Mouse (Mus musculus) CD4-positive, CD25-positive, alpha-beta regulatory T cell, adult 4 months (primary cell): ENCODE measurements around the gene Gabarap. TPM values are rescaled to one million over a fixed set of nuclear protein-coding genes. Genes with fewer than 3 reads are reported as not detected.
A peak's percentile ranks its signal among the peaks of the same experiment; 100 is the strongest.
"Not testable (repeated sequence)": the region's sequence is repeated elsewhere in the genome, so short reads cannot be mapped to it uniquely, and the experiment has no call there.

ENCODE experiments used
- ATAC-seq: one replicate; pipeline ENCODE4 v1.8.0; 2017
- polyA plus RNA-seq, 2 experiments: library from polyadenylated mRNA; unstranded; fragments of 100-300 nt; shearing (Covaris generic); gene quantifications; one replicate each; pipeline ENCODE4 v1.2.1; 2017

The Gabarap gene
- polyA plus RNA-seq = 100 to 1,000 TPM; 282 to 355 TPM

DNA sequence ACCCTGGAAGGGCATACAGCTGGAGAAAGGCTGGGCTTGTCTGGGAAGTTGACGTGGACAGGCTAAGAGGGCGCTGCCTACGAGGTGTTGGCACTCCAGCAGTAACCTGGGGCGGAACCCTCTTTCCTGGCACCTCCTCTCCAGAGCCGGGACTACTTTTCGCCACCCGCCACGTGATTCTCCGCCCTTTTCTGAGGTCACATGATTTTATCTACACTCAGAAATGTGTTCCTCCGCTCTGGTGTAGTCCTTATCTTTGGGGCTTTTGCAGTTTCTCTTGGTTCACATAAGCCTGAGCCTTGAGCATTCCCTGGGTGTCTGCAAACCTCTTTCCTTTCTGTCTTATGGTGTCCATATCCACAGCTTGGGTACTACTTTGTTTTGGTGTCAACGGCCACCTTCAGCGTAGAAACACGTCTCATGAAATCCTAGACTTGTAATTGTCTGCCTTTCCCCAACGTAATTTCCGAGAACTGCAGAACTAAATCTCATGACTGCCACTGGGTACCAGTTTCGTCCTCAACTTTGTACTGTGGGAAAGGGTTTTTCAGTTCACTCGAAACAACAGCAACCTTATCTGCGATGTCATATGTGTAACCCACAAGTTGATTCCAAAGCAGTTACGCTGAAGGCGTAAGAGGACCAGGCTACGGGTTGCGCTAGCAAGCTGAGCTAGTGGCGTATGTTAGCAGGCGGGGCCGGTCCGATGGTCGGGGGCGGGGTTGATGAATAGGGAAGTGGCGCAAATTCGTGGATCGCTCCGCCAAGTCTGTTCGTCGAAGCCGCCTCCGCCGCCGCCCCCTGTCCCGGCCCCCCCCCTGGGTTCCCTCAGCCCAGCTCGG is at the start of gene Gabarap:
Gabarap (plus strand) TSS at position 294 of the 842 bp plus-strand sequence.
- ATAC-seq = peak; percentile 70

DNA sequence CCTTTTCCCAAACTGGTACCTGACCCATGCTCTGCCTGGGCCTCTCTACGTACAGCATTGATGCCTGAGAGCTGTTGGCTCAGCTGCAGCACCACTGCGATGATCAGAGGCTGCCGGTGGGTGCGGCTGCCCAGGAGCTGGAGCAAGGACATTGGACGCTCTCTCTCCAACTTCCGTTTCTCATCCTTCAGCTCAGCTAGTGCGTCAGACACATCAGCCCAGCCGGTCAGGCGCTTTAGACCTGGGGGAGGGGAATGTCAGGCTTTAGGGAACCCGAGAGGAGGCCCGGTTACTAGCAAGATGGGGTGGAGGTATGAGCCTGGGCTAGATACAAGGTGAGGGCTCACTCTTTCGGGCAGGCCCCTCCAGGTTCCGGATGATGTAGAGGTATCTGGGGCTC is 45.7 kb upstream of the Gabarap start:
- no peak for ATAC-seq

- no peak for ATAC-seq
Measured at GRCm38 (mm10) chr11:69945997-69946891, 44.7 kb upstream of the Gabarap start.

DNA sequence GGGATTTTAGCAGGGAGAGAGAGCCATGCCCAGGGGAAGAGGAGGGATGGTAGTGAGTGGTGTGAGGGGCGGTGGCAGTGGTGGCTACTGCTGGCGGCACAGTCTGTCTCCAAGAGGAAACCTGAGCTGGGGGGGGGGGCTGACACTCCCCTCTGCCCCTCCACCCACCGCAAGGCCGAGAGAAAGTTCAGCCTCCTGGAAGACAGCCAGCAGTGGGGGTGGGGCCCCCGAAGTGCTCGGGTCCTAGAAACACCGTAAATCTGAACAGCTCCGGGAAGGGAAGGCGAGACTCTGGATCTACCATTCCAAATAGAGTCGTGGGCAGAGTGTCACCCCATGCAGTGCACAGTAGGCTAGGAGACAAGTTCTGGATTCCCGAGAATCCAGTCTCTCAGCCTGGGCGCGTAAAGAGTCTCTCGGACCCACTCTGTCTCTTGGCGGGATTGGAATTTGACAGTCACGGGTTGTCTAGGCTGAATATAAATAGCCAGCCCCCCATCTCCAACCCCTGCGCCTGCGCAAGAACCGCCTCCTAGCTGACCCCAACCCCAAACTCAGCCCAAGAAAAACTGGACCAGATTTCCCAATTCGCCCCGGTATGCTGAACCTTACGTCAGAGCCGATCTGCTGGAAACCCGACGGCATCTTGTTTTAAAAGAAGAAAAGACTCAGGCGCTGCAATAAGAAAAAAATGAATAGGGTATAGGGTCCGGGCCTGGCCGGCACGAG is 43.4 kb upstream of the Gabarap start:
- no peak for ATAC-seq

DNA sequence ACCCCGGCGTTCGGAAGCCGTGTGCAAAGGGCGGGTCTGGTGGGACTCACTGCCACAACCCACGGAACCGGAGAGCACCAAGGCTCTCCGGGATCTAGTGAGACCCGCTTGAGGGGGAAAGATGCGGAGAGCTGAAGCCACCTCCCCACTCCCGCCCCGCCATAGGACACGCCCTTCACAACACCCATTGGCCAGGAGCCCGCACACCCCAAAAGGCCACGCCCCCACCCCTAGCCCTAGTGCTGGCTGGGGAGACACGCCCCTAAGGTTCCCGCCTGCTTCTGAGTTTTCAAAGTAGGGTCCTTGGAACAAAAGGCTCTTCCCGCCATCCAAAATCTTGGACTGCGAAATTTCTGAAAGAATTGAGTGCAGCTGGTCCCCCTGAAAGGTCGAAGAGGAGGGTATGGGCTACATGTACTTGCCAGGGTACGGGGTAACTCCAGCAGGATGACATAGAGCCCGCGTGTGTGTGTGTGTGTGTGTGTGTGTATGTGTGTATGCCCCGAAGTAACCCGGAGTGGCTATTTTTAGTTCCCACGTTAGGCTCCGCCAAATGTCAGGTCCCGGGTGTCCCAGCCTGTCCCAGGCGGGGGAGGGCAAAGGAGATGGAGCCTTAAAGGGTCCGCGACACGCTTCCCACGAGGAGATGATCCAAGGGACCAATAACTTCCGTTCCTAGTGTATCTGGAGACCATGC is 42.7 kb upstream of the Gabarap start, which contains the start of gene Slc2a4:
Slc2a4 (minus strand) TSS at position 123 of the 697 bp plus-strand sequence.
- ATAC-seq = peak; percentile 87

- peak; percentile 75 for ATAC-seq
Measured at GRCm38 (mm10) chr11:69948763-69949150, 42.2 kb upstream of the Gabarap start.

GRCm38 (mm10) chr11:69950807-69951459 is 40.0 kb upstream of the Gabarap start:
- no peak for ATAC-seq

GRCm38 (mm10) chr11:69952274-69952673 is 38.7 kb upstream of the Gabarap start:
- ATAC-seq = no peak

GRCm38 (mm10) chr11:69953267-69953915 is 37.6 kb upstream of the Gabarap start:
- ATAC-seq = no peak

GRCm38 (mm10) chr11:69955618-69956017 is 35.3 kb upstream of the Gabarap start:
- ATAC-seq = not testable (repeated sequence)

DNA sequence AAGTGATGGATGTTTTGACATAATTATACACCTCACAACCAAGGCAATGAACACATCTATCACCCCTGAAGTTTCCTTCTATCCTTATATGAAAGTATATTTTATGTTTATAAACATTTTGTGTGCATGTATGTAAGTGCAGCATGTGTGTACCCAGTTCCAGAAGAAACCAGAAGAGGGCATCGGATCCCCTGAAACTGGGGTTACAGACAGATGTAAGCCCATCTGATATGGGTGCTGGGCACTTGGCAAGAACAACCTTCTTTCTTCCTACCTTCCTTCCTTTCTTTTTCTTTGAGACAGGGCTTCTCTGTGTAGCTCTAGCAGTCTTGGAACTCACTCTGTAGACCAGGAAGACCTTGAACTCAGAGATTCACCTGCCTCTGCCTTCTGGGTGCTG is 34.7 kb upstream of the Gabarap start:
- no peak for ATAC-seq

DNA sequence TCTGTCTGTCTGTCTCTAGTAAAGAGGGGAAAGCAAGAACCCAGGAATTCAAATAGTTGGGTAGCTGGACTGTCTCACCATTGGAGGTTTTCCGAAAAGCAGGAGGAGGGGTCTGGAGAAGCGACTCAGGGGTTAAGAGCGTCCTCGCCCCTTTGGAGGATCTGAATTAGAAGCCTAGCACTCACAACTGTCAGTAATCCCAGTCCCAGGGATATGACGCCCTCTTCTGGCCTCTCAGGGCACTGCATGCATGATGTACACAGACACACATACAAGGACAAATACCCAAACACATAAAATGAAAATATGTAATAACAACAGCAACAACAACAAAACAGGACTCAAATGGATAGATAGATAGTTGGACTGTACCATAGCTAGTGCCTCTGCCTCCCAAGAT is 30.3 kb upstream of the Gabarap start:
- ATAC-seq = no peak

DNA sequence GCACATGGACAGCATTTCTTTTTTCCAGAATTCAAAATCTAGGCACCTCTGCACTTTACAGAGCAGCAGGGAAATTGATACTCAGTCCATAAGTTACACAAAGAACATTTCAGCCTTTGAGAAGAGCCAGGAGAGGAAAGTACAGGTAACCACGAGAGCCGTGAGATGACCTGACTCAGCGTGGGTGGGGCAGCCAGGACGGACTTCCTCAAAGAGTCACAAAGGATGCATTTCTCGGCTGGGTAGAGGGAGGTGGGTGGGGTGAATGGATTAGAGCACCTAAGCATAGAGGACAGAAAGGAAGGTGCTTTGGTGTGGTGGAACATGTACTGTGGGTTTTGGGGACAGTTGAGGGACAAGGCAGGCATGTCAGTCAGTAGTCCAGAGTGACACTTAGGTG is 29.1 kb upstream of the Gabarap start:
- no peak for ATAC-seq

- no peak for ATAC-seq
Measured at GRCm38 (mm10) chr11:69964650-69965270, 26.2 kb upstream of the Gabarap start, which contains the start of gene Cldn7. Gene Cldn7, plus strand, starts transcription at chr11:69964779.

DNA sequence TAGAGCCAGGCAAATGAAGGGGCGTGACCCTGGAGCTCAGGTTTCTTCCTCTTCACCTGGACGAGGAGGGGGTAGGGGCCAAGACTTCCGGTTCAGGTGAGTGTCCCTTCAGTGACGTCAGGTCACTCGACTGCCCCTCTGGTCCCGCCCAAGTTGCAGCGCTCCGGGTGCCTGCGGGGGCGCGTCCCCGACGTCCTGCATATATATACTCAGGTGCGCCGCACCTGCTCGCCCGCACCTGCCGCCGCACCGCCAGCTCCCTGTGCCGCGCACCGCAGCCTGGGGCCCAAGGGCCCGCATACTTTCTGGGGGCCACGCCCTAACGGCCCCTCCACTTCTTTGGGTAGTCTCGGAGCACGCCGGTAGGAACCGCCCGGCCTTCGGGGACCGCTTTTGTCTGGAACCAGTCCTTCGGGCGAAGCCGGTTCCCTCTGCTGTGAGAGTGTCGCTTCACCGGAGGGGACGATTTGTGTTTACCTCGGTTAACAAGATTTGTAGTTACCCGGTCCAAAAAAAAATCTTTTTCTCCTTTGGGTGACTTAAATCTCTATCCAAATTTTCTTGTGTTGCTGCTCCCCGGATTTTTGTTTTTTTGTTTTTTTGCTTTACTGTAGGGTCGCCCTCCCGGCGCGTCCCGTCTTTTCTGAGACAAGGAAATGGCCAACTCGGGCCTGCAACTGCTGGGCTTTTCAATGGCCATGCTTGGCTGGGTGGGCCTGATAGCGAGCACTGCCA is 25.5 kb upstream of the Gabarap start:
- no peak for ATAC-seq

GRCm38 (mm10) chr11:69966006-69966859 is 24.7 kb upstream of the Gabarap start:
- ATAC-seq = no peak

GRCm38 (mm10) chr11:69966860-69967517 is 24.0 kb upstream of the Gabarap start:
- no peak for ATAC-seq

GRCm38 (mm10) chr11:69968793-69969192 is 22.1 kb upstream of the Gabarap start:
- no peak for ATAC-seq
